Mouse (Mus musculus): ENCODE measurements around the gene Carmil2. TPM values are rescaled to one million over a fixed set of nuclear protein-coding genes. Genes with fewer than 3 reads are reported as not detected.

Gene Carmil2
- total and polyA plus RNA-seq, 3 experiments: 2.0 to 3.3 (median 2.9) TPM

GRCm38 (mm10) chr8:105695080-105695780 lies 9.2 kb downstream of the Carmil2 start:
- no peak for DNase-seq

GRCm38 (mm10) chr8:105697196-105697780 lies 11.2 kb downstream of the Carmil2 start:
- DNase-seq: no peak

GRCm38 (mm10) chr8:105698734-105699133 lies 12.7 kb downstream of the Carmil2 start:
- DNase-seq: no peak

GRCm38 (mm10) chr8:105699488-105700215 lies 13.6 kb downstream of the Carmil2 start:
- DNase-seq: no peak

GRCm38 (mm10) chr8:105700566-105700965 lies 14.5 kb downstream of the Carmil2 start:
- DNase-seq: no peak

- DNase-seq: peak; percentile 97
These were observed 15.1 kb downstream of the Carmil2 start, which contains the start of the genes Acd and Pard6a for GRCm38 (mm10) chr8:105700966-105701824. Gene Acd, minus strand, starts transcription at chr8:105701102. Gene Pard6a, plus strand, starts transcription at chr8:105701148.

GRCm38 (mm10) chr8:105702001-105702401 lies 15.9 kb downstream of the Carmil2 start:
- DNase-seq: no peak

- no peak for DNase-seq
These were observed 16.8 kb downstream of the Carmil2 start for GRCm38 (mm10) chr8:105702731-105703415.

GRCm38 (mm10) chr8:105704146-105704812 lies 18.2 kb downstream of the Carmil2 start:
- DNase-seq: no peak

- DNase-seq: no peak
These were observed 18.9 kb downstream of the Carmil2 start for GRCm38 (mm10) chr8:105704955-105705354.

GRCm38 (mm10) chr8:105706426-105706825 lies 20.4 kb downstream of the Carmil2 start:
- DNase-seq: no peak

GRCm38 (mm10) chr8:105707498-105708403 lies 21.7 kb downstream of the Carmil2 start, which contains the start of the genes 4933405L10Rik and Enkd1:
Gene 4933405L10Rik, plus strand, starts transcription at chr8:105707655.
Gene Enkd1, minus strand, starts transcription at chr8:105708210.
- DNase-seq: peak; percentile 91

GRCm38 (mm10) chr8:105708675-105709074 lies 22.6 kb downstream of the Carmil2 start:
- no peak for DNase-seq

- DNase-seq: no peak
These were observed 23.2 kb downstream of the Carmil2 start for GRCm38 (mm10) chr8:105709317-105709716.

GRCm38 (mm10) chr8:105712286-105712685 lies 26.2 kb downstream of the Carmil2 start:
- no peak for DNase-seq

- DNase-seq: peak; percentile 85
These were observed 28.1 kb downstream of the Carmil2 start for GRCm38 (mm10) chr8:105714139-105714538.

- no peak for DNase-seq
These were observed 29.0 kb downstream of the Carmil2 start for GRCm38 (mm10) chr8:105715042-105715441.

GRCm38 (mm10) chr8:105716302-105716945 lies 30.4 kb downstream of the Carmil2 start:
- DNase-seq: no peak

- no peak for DNase-seq
These were observed 33.6 kb downstream of the Carmil2 start for GRCm38 (mm10) chr8:105719637-105720036.

All from adrenal gland, adult 2 months (tissue).